Mouse (Mus musculus) bone marrow, adult 2 months (tissue): Measurements from ENCODE around the gene Slc24a3.

Experiments used
- CTCF ChIP-seq: fragments of 200-500 bp; IDR thresholded peaks from 2 replicates; pipeline ENCODE4 v1.5.1; 2011; ENCODE audit warnings: low read length, control low read depth; ENCODE audit not compliant: control insufficient read depth, insufficient read depth
- POLR2A ChIP-seq: fragments of 200-500 bp; IDR thresholded peaks from 2 replicates; pipeline ENCODE4 v1.6.1; 2011; ENCODE audit warnings: low read depth, mild to moderate bottlenecking, control low read depth, low read length, borderline replicate concordance; ENCODE audit not compliant: control insufficient read depth

- TF ChIP-seq POLR2A: no peak
- TF ChIP-seq CTCF: no peak
Measured at GRCm38 (mm10) chr2:145527151-145527550, 359.6 kb downstream of the Slc24a3 start.
